27 mouse cellular contexts compared by ENCODE assay signal in the genomic region with DNA sequence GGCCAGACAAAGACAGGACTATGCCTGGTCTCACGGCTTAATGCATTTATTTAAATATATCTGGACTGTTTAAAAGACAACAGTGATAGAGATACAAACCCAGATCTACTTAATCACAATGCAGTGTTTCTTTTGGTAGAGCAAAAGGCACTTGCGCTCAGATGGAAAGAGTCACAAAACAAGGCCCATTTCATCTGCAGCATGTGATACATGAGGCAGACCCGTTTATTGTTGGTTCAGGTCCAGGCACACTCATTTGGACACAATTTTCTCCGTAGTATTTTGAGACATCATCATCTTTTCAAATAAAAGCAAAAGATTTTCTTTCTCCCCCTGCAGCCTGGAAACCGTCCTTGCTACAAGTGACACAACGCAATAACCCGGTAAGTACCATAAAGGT.
A peak's percentile ranks its signal among the peaks of the same experiment; 100 is the strongest.
DNase-seq lines count a peak whose midpoint lies in the region; ATAC-seq lines count a peak whose summit lies in the region.
"Had no signal": no experiment of that assay in that cellular context is flagged by ENCODE, and none has a peak within 500 bp of the region (broad histone marks: within the 10 kb centered on the region; RNA-seq: fewer than 3 reads in every experiment).

No protein-coding gene starts in this region.

- ATAC-seq in heart, embryonic 11.5 days (replicated peaks; ENCODE audit: insufficient number of reproducible peaks, low FRiP score, low TSS enrichment), result no peak
- no peak for ATAC-seq in neural tube, embryonic 13.5 days (ENCODE audit: low read depth)
- ATAC-seq in neural tube, embryonic 15.5 days (ENCODE audit: low FRiP score), result peak; percentile 16; the same call in 1 of the 2 replicates
- ATAC-seq: forebrain, embryonic 15.5 days; Patski had no signal

- no peaks in the 10 kb centered on the region for H3K36me3 ChIP-seq in heart, embryonic 10.5 days
- H3K36me3 ChIP-seq in heart, embryonic 11.5 days (ENCODE audit: control insufficient read depth, insufficient read depth, low read length), result no peaks in the 10 kb centered on the region
- H3K36me3 ChIP-seq in neural tube, embryonic 13.5 days, result no peaks in the 10 kb centered on the region
- H3K36me3 ChIP-seq in neural tube, embryonic 15.5 days, result no peaks in the 10 kb centered on the region
- H3K36me3 ChIP-seq: embryonic facial prominence, embryonic 10.5 days; embryonic facial prominence, embryonic 13.5 days; forebrain, embryonic 12.5 days; forebrain, embryonic 15.5 days; G1E; heart, embryonic 13.5 days; hindbrain, embryonic 12.5 days; hindbrain, embryonic 15.5 days had no signal

- H3K27me3 ChIP-seq in heart, embryonic 10.5 days (ENCODE audit: insufficient read depth, poor library complexity, severe bottlenecking), result no peaks in the 10 kb centered on the region
- no peaks in the 10 kb centered on the region for H3K27me3 ChIP-seq in heart, embryonic 11.5 days (ENCODE audit: control insufficient read depth, insufficient read depth, low read length)
- H3K27me3 ChIP-seq in neural tube, embryonic 13.5 days, result no peaks in the 10 kb centered on the region
- H3K27me3 ChIP-seq in neural tube, embryonic 15.5 days (replicated peaks), result no peaks in the 10 kb centered on the region
- H3K27me3 ChIP-seq: CH12.LX; embryonic facial prominence, embryonic 13.5 days; forebrain, embryonic 12.5 days; forebrain, embryonic 15.5 days; heart, embryonic 13.5 days; hindbrain, embryonic 12.5 days; hindbrain, embryonic 15.5 days; Patski had no signal

- 0 out of 2 replicates have a peak overlapping the region, but pooled peaks have one; percentile 29 for H3K27ac ChIP-seq in heart, embryonic 10.5 days
- H3K27ac ChIP-seq in heart, embryonic 11.5 days (ENCODE audit: low read depth, low read length), result no peak overlapping the region
- H3K27ac ChIP-seq in neural tube, embryonic 13.5 days (replicated peaks), result peak overlapping the region; percentile 39
- peak overlapping the region; percentile 37; the same call in 1 of the 2 replicates for H3K27ac ChIP-seq in neural tube, embryonic 15.5 days (replicated peaks)
- H3K27ac ChIP-seq: embryonic facial prominence, embryonic 10.5 days; embryonic facial prominence, embryonic 13.5 days; forebrain, embryonic 12.5 days; forebrain, embryonic 15.5 days; hindbrain, embryonic 12.5 days; hindbrain, embryonic 15.5 days had no signal

- no peaks in the 10 kb centered on the region for H3K9me3 ChIP-seq in heart, embryonic 10.5 days
- H3K9me3 ChIP-seq in heart, embryonic 11.5 days (replicated peaks; ENCODE audit: control insufficient read depth, low read length), result 0 out of 2 replicates have a peak, but pooled peaks cover 2% of the 10 kb centered on the region
- no peaks in the 10 kb centered on the region for H3K9me3 ChIP-seq in neural tube, embryonic 13.5 days
- H3K9me3 ChIP-seq in neural tube, embryonic 15.5 days (replicated peaks), result no peaks in the 10 kb centered on the region
- H3K9me3 ChIP-seq: embryonic facial prominence, embryonic 10.5 days; embryonic facial prominence, embryonic 13.5 days; forebrain, embryonic 12.5 days; forebrain, embryonic 15.5 days; G1E; heart, embryonic 13.5 days; hindbrain, embryonic 12.5 days; hindbrain, embryonic 15.5 days had no signal

- no peak overlapping the region for H3K4me3 ChIP-seq in heart, embryonic 10.5 days
- H3K4me3 ChIP-seq in heart, embryonic 11.5 days (ENCODE audit: low read depth, low read length), result no peak overlapping the region
- no peak overlapping the region for H3K4me3 ChIP-seq in neural tube, embryonic 13.5 days
- no peak overlapping the region for H3K4me3 ChIP-seq in neural tube, embryonic 15.5 days (replicated peaks)
- H3K4me3 ChIP-seq: embryonic facial prominence, embryonic 10.5 days; embryonic facial prominence, embryonic 13.5 days; erythroblast, embryonic 14.5 days; forebrain, embryonic 12.5 days; forebrain, embryonic 15.5 days; heart, embryonic 13.5 days; hindbrain, embryonic 12.5 days; hindbrain, embryonic 15.5 days had no signal

- DNase-seq in heart, embryonic 10.5 days (ENCODE audit: low spot score), result no peak
- no peak for DNase-seq in neural tube, embryonic 10.5 days (ENCODE audit: extremely low spot score, low spot score)
- no peak for DNase-seq in thymus, postnatal 14 days
- DNase-seq: adrenal gland, postnatal 10 days; adrenal gland, postnatal 36 days; B cell, adult 2 months; cerebellum, adult 11 months; cerebellum, adult 2 months; cerebellum, adult 9-11 months; cerebellum, postnatal 25 days; embryo, embryonic 11 days; gastrocnemius, postnatal 36 days; heart, postnatal 14 days had no signal

- WGBS in heart, embryonic 10.5 days, result 81% methylated on average over 7 of the region's 7 CpGs
- WGBS in heart, embryonic 11.5 days (ENCODE audit: insufficient replicate concordance), result 82% methylated on average over 7 of the region's 7 CpGs
- WGBS in neural tube, embryonic 13.5 days, result 70% methylated on average over 7 of the region's 7 CpGs
- 57% methylated on average over 7 of the region's 7 CpGs for WGBS in neural tube, embryonic 15.5 days

- H3K4me2 ChIP-seq in heart, embryonic 11.5 days, result no peak overlapping the region
- H3K4me2 ChIP-seq in neural tube, embryonic 13.5 days, result no peak overlapping the region
- no peak overlapping the region for H3K4me2 ChIP-seq in neural tube, embryonic 15.5 days
- H3K4me2 ChIP-seq: embryonic facial prominence, embryonic 13.5 days; forebrain, embryonic 12.5 days; forebrain, embryonic 15.5 days; heart, embryonic 13.5 days; hindbrain, embryonic 12.5 days; hindbrain, embryonic 15.5 days had no signal

- H3K9ac ChIP-seq in heart, embryonic 11.5 days (ENCODE audit: low read depth, low read length), result no peak overlapping the region
- no peak overlapping the region for H3K9ac ChIP-seq in neural tube, embryonic 13.5 days
- H3K9ac ChIP-seq in neural tube, embryonic 15.5 days (replicated peaks), result no peak overlapping the region
- H3K9ac ChIP-seq: embryonic facial prominence, embryonic 13.5 days; forebrain, embryonic 12.5 days; forebrain, embryonic 15.5 days; heart, embryonic 13.5 days; hindbrain, embryonic 12.5 days; hindbrain, embryonic 15.5 days had no signal

- peaks cover 31% of the 10 kb centered on the region for H3K4me1 ChIP-seq in heart, embryonic 10.5 days
- 0 out of 2 replicates have a peak, but pooled peaks cover 8% of the 10 kb centered on the region for H3K4me1 ChIP-seq in heart, embryonic 11.5 days (ENCODE audit: control insufficient read depth, insufficient read depth, low read length)
- H3K4me1 ChIP-seq in neural tube, embryonic 13.5 days (replicated peaks), result peaks cover 34% of the 10 kb centered on the region
- peaks cover 29% of the 10 kb centered on the region for H3K4me1 ChIP-seq in neural tube, embryonic 15.5 days
